Comparison of ENCODE assay signal across 21 mouse cellular contexts in the genomic region with DNA sequence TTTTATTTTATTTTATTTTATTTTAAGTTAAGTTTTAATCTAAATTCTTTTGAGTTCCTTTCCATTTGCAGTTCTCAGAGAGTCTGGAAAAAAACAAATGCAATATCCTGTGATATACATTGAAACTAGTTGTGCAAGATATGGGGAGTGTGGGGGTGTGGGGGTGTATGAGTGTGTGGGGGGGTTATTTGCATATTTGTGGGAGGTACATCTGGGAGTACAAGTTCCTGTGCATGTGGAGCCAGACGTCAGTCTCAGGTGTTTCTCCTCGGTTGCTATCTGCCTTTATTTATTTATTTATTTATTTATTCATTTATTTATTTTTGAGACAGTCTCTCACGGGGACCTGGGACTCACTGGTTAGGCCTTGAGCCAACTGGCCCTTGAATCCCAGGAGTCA. TPM values are rescaled to one million over a fixed set of nuclear protein-coding genes. Genes with fewer than 3 reads are reported as not detected.
DNase-seq lines count a peak whose midpoint lies in the region; ATAC-seq and TF ChIP-seq lines count a peak whose summit lies in the region.
"Had no signal": no experiment of that assay in that cellular context is flagged by ENCODE, and none has a peak within 500 bp of the region (broad histone marks: within the 10 kb centered on the region; RNA-seq: fewer than 3 reads in every experiment).

No protein-coding gene starts in this region.

- WGBS in forebrain, postnatal 0 days, result 55% methylated on average over 3 of the region's 3 CpGs
- WGBS in forebrain, embryonic 15.5 days, result 66% methylated on average over 3 of the region's 3 CpGs
- 58% methylated on average over 3 of the region's 3 CpGs for WGBS in liver, embryonic 11.5 days
- WGBS in liver, embryonic 12.5 days (ENCODE audit: insufficient replicate concordance), result 51% methylated on average over 3 of the region's 3 CpGs

- TF ChIP-seq CTCF in forebrain, postnatal 0 days (IDR thresholded peaks at IDR 0.05; ENCODE audit: low read depth), result no peak

- H3K9ac ChIP-seq in forebrain, postnatal 0 days, result no peak overlapping the region
- H3K9ac ChIP-seq in forebrain, embryonic 15.5 days (replicated peaks), result no peak overlapping the region
- H3K9ac ChIP-seq in liver, embryonic 11.5 days (ENCODE audit: low read depth, low read length), result no peak overlapping the region
- H3K9ac ChIP-seq in liver, embryonic 12.5 days, result no peak overlapping the region
- H3K9ac ChIP-seq: embryonic facial prominence, embryonic 13.5 days; forebrain, embryonic 13.5 days; heart, embryonic 15.5 days; hindbrain, embryonic 13.5 days had no signal

- no peaks in the 10 kb centered on the region for H3K27me3 ChIP-seq in forebrain, postnatal 0 days (ENCODE audit: insufficient read depth, low read length)
- no peaks in the 10 kb centered on the region for H3K27me3 ChIP-seq in forebrain, embryonic 15.5 days
- 0 out of 2 replicates have a peak, but pooled peaks cover 3% of the 10 kb centered on the region for H3K27me3 ChIP-seq in liver, embryonic 11.5 days (replicated peaks; ENCODE audit: control insufficient read depth, insufficient read depth, low read length)
- H3K27me3 ChIP-seq in liver, embryonic 12.5 days (replicated peaks), result peaks cover 17% of the 10 kb centered on the region
- H3K27me3 ChIP-seq: heart, embryonic 15.5 days had no signal

- H3K4me2 ChIP-seq in forebrain, postnatal 0 days (ENCODE audit: low read depth), result no peak overlapping the region
- no peak overlapping the region for H3K4me2 ChIP-seq in forebrain, embryonic 15.5 days (replicated peaks)
- no peak overlapping the region for H3K4me2 ChIP-seq in liver, embryonic 11.5 days
- H3K4me2 ChIP-seq in liver, embryonic 12.5 days, result no peak overlapping the region
- H3K4me2 ChIP-seq: embryonic facial prominence, embryonic 13.5 days; forebrain, embryonic 13.5 days; heart, embryonic 11.5 days; heart, embryonic 15.5 days; hindbrain, embryonic 13.5 days had no signal

- peaks cover 9% of the 10 kb centered on the region; the same call in 1 of the 2 replicates for H3K4me1 ChIP-seq in forebrain, postnatal 0 days (ENCODE audit: insufficient read depth)
- peaks cover 16% of the 10 kb centered on the region for H3K4me1 ChIP-seq in forebrain, embryonic 15.5 days
- peaks cover 13% of the 10 kb centered on the region for H3K4me1 ChIP-seq in liver, embryonic 11.5 days (replicated peaks; ENCODE audit: control insufficient read depth, insufficient read depth, low read length)
- peaks cover 54% of the 10 kb centered on the region for H3K4me1 ChIP-seq in liver, embryonic 12.5 days

- no peaks in the 10 kb centered on the region for H3K9me3 ChIP-seq in forebrain, postnatal 0 days (ENCODE audit: low read length)
- H3K9me3 ChIP-seq in forebrain, embryonic 15.5 days, result no peaks in the 10 kb centered on the region
- no peaks in the 10 kb centered on the region for H3K9me3 ChIP-seq in liver, embryonic 11.5 days (ENCODE audit: control insufficient read depth, low read length)
- H3K9me3 ChIP-seq in liver, embryonic 12.5 days (replicated peaks), result no peaks in the 10 kb centered on the region
- H3K9me3 ChIP-seq: embryonic facial prominence, embryonic 13.5 days; forebrain, embryonic 13.5 days; heart, embryonic 15.5 days; hindbrain, embryonic 13.5 days had no signal

- peaks cover 52% of the 10 kb centered on the region for H3K36me3 ChIP-seq in forebrain, postnatal 0 days (ENCODE audit: insufficient read depth)
- peaks cover 6% of the 10 kb centered on the region for H3K36me3 ChIP-seq in forebrain, embryonic 15.5 days
- no peaks in the 10 kb centered on the region for H3K36me3 ChIP-seq in liver, embryonic 11.5 days (ENCODE audit: control insufficient read depth, insufficient read depth, low read length)
- H3K36me3 ChIP-seq in liver, embryonic 12.5 days, result no peaks in the 10 kb centered on the region
- H3K36me3 ChIP-seq: embryonic facial prominence, embryonic 13.5 days; G1E; heart, embryonic 15.5 days had no signal

- DNase-seq in forebrain, postnatal 0 days, result no peak
- no peak for DNase-seq in liver, embryonic 11.5 days (ENCODE audit: low spot score)
- DNase-seq in right cerebral cortex, postnatal 25 days, result peak; percentile 12
- DNase-seq in right cerebral cortex, postnatal 14 days, result no peak
- DNase-seq: adrenal gland, postnatal 10 days; B cell, adult 2 months; cerebellum, adult 11-12 months; cerebellum, adult 9-10 months; heart, adult 2 months; heart, postnatal 14 days had no signal

- ATAC-seq in forebrain, postnatal 0 days, result no peak
- no peak for ATAC-seq in forebrain, embryonic 15.5 days (replicated peaks)
- ATAC-seq in liver, embryonic 11.5 days (replicated peaks; ENCODE audit: low FRiP score), result peak; percentile 48; the same call in 1 of the 2 replicates
- no peak for ATAC-seq in liver, embryonic 12.5 days
- no peak for ATAC-seq in erythroid progenitor cell, adult 5-6 weeks (replicated peaks; ENCODE audit: low FRiP score, poor library complexity, severe bottlenecking)
- ATAC-seq: CD4-positive, CD25-positive, alpha-beta regulatory T cell, adult 4 months; forebrain, embryonic 13.5 days; hindbrain, postnatal 0 days had no signal

- H3K4me3 ChIP-seq in forebrain, postnatal 0 days (ENCODE audit: low read depth, low read length), result no peak overlapping the region
- H3K4me3 ChIP-seq in forebrain, embryonic 15.5 days, result no peak overlapping the region
- no peak overlapping the region for H3K4me3 ChIP-seq in liver, embryonic 11.5 days (ENCODE audit: low read depth, low read length)
- H3K4me3 ChIP-seq in liver, embryonic 12.5 days, result no peak overlapping the region
- H3K4me3 ChIP-seq: embryonic facial prominence, embryonic 13.5 days; forebrain, embryonic 13.5 days; heart, adult 2 months; heart, embryonic 15.5 days; hindbrain, embryonic 13.5 days had no signal

- 0 out of 2 replicates have a peak overlapping the region, but pooled peaks have one; percentile 45 for H3K27ac ChIP-seq in forebrain, postnatal 0 days (ENCODE audit: low read depth, low read length)
- H3K27ac ChIP-seq in forebrain, embryonic 15.5 days (replicated peaks), result no peak overlapping the region
- H3K27ac ChIP-seq in liver, embryonic 11.5 days (ENCODE audit: low read depth, low read length), result no peak overlapping the region
- H3K27ac ChIP-seq in liver, embryonic 12.5 days, result no peak overlapping the region
- H3K27ac ChIP-seq: embryonic facial prominence, embryonic 13.5 days; forebrain, embryonic 13.5 days; heart, adult 2 months; heart, embryonic 15.5 days; hindbrain, embryonic 13.5 days; hindbrain, postnatal 0 days had no signal

RNA-seq across cellular contexts. Expression of gene Arpp21, which starts 53.0 kb away (rescaled TPM):
- total RNA-seq in forebrain, postnatal 0 days (2014; rRNA removed), result 151 and 230 TPM in 2 replicates
- polyA plus RNA-seq in forebrain, postnatal 0 days (2015; fragmentation: Nextera tagmentation; extraction: Ambion mirVana), result 118 and 122 TPM in 2 replicates
- polyA plus RNA-seq in forebrain, embryonic 15.5 days (2015; fragmentation: Nextera tagmentation; extraction: Ambion mirVana), result 71.4 and 76.3 TPM in 2 replicates
- 0.93 and 1.3 TPM in 2 replicates for polyA plus RNA-seq in liver, embryonic 11.5 days (2014; fragmentation: Nextera tagmentation; extraction: Ambion mirVana)
- 0.83 and 1.1 TPM in 2 replicates for polyA plus RNA-seq in liver, embryonic 12.5 days (2016; fragmentation: Nextera tagmentation; extraction: Ambion mirVana)
- total RNA-seq in erythroid progenitor cell, adult 5-6 weeks (2015; ENCODE audit: low replicate concordance), result 1.3 and 1.4 TPM in 2 replicates
- 2.2 and 3.0 TPM in 2 replicates for total RNA-seq in erythroid progenitor cell, adult 5-6 weeks (2017; ENCODE audit: low replicate concordance)
- polyA plus RNA-seq: G1E had no signal

Comparison
In these comparisons a context has a peak if more than half of its experiments do, and no peak if none do; other contexts are left out.
1. RNA of gene Arpp21, which starts 53.0 kb away (polyA plus RNA-seq): 118 to 122 TPM in forebrain, postnatal 0 days and 71.4 to 76.3 TPM in forebrain, embryonic 15.5 days; 0.93 to 1.3 TPM in liver, embryonic 11.5 days and 0.83 to 1.1 TPM in liver, embryonic 12.5 days; every median in the first group is over 10 times any median in the second.